In the genomic region with DNA sequence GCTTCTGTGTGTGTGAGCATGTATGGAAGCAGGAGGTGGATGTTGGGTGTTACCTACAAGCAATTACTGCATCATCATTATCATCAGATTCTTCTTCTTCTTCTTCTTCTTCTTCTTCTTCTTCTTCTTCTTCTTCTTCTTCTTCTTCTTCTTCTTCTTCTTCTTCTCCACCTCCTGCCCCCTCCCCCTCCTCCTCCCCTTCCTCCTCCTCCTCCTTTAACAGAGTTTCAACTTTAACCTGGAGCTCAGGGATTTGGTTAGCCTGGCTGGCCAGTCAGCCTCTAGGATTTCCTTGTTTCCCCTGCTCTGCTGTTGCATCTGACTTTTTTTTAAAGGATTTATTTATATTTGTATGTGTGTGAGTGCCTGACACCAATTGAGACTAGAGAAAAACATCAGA, we compare ENCODE assay signal across 8 mouse cellular contexts. TPM values are rescaled to one million over a fixed set of nuclear protein-coding genes. Genes with fewer than 3 reads are reported as not detected.
DNase-seq lines count a peak whose midpoint lies in the region; ATAC-seq lines count a peak whose summit lies in the region.
"Had no signal": no experiment of that assay in that cellular context is flagged by ENCODE, and none has a peak within 500 bp of the region (broad histone marks: within the 10 kb centered on the region; RNA-seq: fewer than 3 reads in every experiment).

Gene Inip (minus strand): TSS at position 101 of the 400 bp plus-strand sequence.

- no peak for ATAC-seq in forebrain, embryonic 12.5 days (ENCODE audit: low FRiP score)
- ATAC-seq in midbrain, embryonic 16.5 days: no peak

- DNase-seq in urinary bladder, adult 2 months (ENCODE audit: low spot score): no peak
- DNase-seq in urinary bladder, postnatal 14 days (ENCODE audit: low spot score): no peak
- DNase-seq in layer of hippocampus, postnatal 36 days: no peak
- no peak for DNase-seq in ovary, postnatal 14 days (ENCODE audit: low spot score)
- no peak for DNase-seq in right cerebral cortex, postnatal 14 days

- no peaks in the 10 kb centered on the region for H3K9me3 ChIP-seq in forebrain, embryonic 12.5 days
- no peaks in the 10 kb centered on the region for H3K9me3 ChIP-seq in midbrain, embryonic 16.5 days (replicated peaks; ENCODE audit: control insufficient read depth, low read length, poor library complexity, severe bottlenecking)

- no peaks in the 10 kb centered on the region for H3K36me3 ChIP-seq in forebrain, embryonic 12.5 days (replicated peaks)
- no peaks in the 10 kb centered on the region for H3K36me3 ChIP-seq in midbrain, embryonic 16.5 days (ENCODE audit: control insufficient read depth, insufficient read depth, low read length)

- H3K4me2 ChIP-seq in forebrain, embryonic 12.5 days: no peak within 1 kb of the TSS
- H3K4me2 ChIP-seq in midbrain, embryonic 16.5 days (ENCODE audit: low read length): no peak within 1 kb of the TSS

- 0 out of 2 replicates have a peak, but pooled peaks cover 3% of the 10 kb centered on the region for H3K27me3 ChIP-seq in forebrain, embryonic 12.5 days
- H3K27me3 ChIP-seq in midbrain, embryonic 16.5 days (ENCODE audit: control insufficient read depth, insufficient read depth, low read depth, low read length): no peaks in the 10 kb centered on the region

- no peak within 1 kb of the TSS for H3K4me3 ChIP-seq in forebrain, embryonic 12.5 days (replicated peaks)
- H3K4me3 ChIP-seq in midbrain, embryonic 16.5 days (ENCODE audit: low read depth, low read length): no peak within 1 kb of the TSS
- H3K4me3 ChIP-seq: erythroblast, embryonic 14.5 days had no signal

- no peak within 1 kb of the TSS for H3K9ac ChIP-seq in forebrain, embryonic 12.5 days
- H3K9ac ChIP-seq in midbrain, embryonic 16.5 days (ENCODE audit: low read depth, low read length): no peak within 1 kb of the TSS

- H3K27ac ChIP-seq in forebrain, embryonic 12.5 days: no peak within 1 kb of the TSS
- no peak within 1 kb of the TSS for H3K27ac ChIP-seq in midbrain, embryonic 16.5 days (ENCODE audit: low read length)

- H3K4me1 ChIP-seq in forebrain, embryonic 12.5 days: peaks cover 4% of the 10 kb centered on the region
- H3K4me1 ChIP-seq in midbrain, embryonic 16.5 days (ENCODE audit: control insufficient read depth, insufficient read depth, low read length): no peaks in the 10 kb centered on the region

RNA-seq across cellular contexts. Expression of gene Inip, which starts in this region (rescaled TPM):
- 18.3 and 21.9 TPM in 2 replicates for polyA plus RNA-seq in urinary bladder, adult 2 months (2012; rRNA removed)
- 100 and 111 TPM in 2 replicates for polyA plus RNA-seq in forebrain, embryonic 12.5 days (2016; fragmentation: Nextera tagmentation; extraction: Ambion mirVana)
- total RNA-seq in layer of hippocampus, postnatal 36 days (2021): 10 to 100 TPM; 24.1 to 26.4 TPM
- polyA plus RNA-seq in midbrain, embryonic 16.5 days (2015; fragmentation: Nextera tagmentation; extraction: Ambion mirVana): 54.3 and 59.0 TPM in 2 replicates
